Mouse (Mus musculus) small intestine, adult 2 months (tissue): Measurements from ENCODE around the gene Sco2.

Experiments
- CTCF ChIP-seq: fragments of 200-500 bp; IDR thresholded peaks from 2 replicates; pipeline ENCODE4 v1.5.1; 2012; ENCODE audit warnings: low read depth, mild to moderate bottlenecking, control low read depth, inconsistent platforms, low read length, moderate library complexity, mixed read lengths; ENCODE audit not compliant: insufficient replicate concordance, insufficient read length; ENCODE audit errors: extremely low read depth
- POLR2A ChIP-seq: fragments of 200-500 bp; IDR thresholded peaks from 2 replicates; pipeline ENCODE4 v1.6.1; 2012; ENCODE audit warnings: low read depth, mild to moderate bottlenecking, control low read depth, inconsistent platforms, low read length, moderate library complexity

DNA sequence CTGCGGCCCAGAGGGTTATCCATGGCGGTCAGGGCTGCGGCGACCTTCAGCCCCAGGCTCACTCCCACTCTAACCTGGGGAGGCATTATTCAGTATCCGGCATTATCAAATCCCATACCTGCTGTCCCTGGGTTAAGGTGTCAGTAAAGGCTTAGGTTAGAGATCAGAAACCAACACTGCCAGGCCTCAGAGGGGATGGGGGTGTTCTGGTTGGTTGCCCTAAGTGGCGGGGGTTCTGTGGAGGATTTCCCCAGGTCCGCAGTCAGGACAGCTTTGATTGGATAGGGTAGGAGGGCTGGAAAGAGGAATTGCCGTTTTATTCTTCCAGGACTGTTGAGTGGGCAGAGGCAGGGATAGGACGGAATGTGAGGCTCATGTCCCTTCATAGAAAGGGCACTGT, 694 bp upstream of the Sco2 start:
- no peak for TF ChIP-seq POLR2A
- TF ChIP-seq CTCF, result no peak
